Mouse (Mus musculus): ENCODE data around the gene Pfkfb4. TPM values are rescaled to one million over a fixed set of nuclear protein-coding genes. Genes with fewer than 3 reads are reported as not detected.

Pfkfb4 gene
- total RNA-seq, 2 experiments from 2014 or later = 10.9 to 11.8 TPM

GRCm38 (mm10) chr9:108977966-108978365 lies 13.6 kb upstream of the Pfkfb4 start:
- Histone ChIP-seq H3K27ac (no peak overlapping the region), H3K4me3 (no peak overlapping the region)
- no peak for TF ChIP-seq CTCF (conservative IDR thresholded peaks at IDR 0.05)
- DNase-seq (ENCODE audit: low spot score in 2 of 2) = no peak

- Histone ChIP-seq H3K27ac (no peak overlapping the region), H3K4me3 (no peak overlapping the region)
- no peak for TF ChIP-seq CTCF (conservative IDR thresholded peaks at IDR 0.05)
- no peak for DNase-seq (ENCODE audit: low spot score in 2 of 2)
These were observed 9.1 kb upstream of the Pfkfb4 start for GRCm38 (mm10) chr9:108982498-108982897.

- no peak for DNase-seq (ENCODE audit: low spot score in 2 of 2)
- no peak for TF ChIP-seq CTCF (conservative IDR thresholded peaks at IDR 0.05)
- H3K27ac ChIP-seq = no peak overlapping the region
- no peak overlapping the region for H3K4me3 ChIP-seq
These were observed 8.4 kb upstream of the Pfkfb4 start for GRCm38 (mm10) chr9:108983209-108983608.

GRCm38 (mm10) chr9:108985710-108986109 lies 5.9 kb upstream of the Pfkfb4 start, which contains the start of gene Ucn2:
TSS of gene Ucn2 (plus strand) at chr9:108986010.
- DNase-seq (ENCODE audit: low spot score in 2 of 2) = no peak
- no peak within 1 kb of the TSS for H3K27ac ChIP-seq
- TF ChIP-seq CTCF (conservative IDR thresholded peaks at IDR 0.05) = no peak

GRCm38 (mm10) chr9:108987704-108988350 lies 3.8 kb upstream of the Pfkfb4 start:
- no peak overlapping the region for H3K4me3 ChIP-seq
- DNase-seq (ENCODE audit: low spot score in 2 of 2) = no peak
- H3K27ac ChIP-seq = no peak overlapping the region
- no peak for TF ChIP-seq CTCF (conservative IDR thresholded peaks at IDR 0.05)

More at GRCm38 (mm10) chr9:108985710-108986109, 5.9 kb upstream of the Pfkfb4 start, which contains the start of gene Ucn2:
- H3K4me3 ChIP-seq = no peak within 1 kb of the TSS

- TF ChIP-seq CTCF (conservative IDR thresholded peaks at IDR 0.05) = no peak
- Histone ChIP-seq H3K4me3 (no peak overlapping the region), H3K27ac (peak overlapping the region; percentile 90)
- DNase-seq (ENCODE audit: low spot score in 2 of 2) = no peak
These were observed 1.6 kb upstream of the Pfkfb4 start for GRCm38 (mm10) chr9:108989802-108990461.

- DNase-seq (ENCODE audit: low spot score in 2 of 2) = no peak
- Histone ChIP-seq H3K4me3 (no peak overlapping the region), H3K27ac (peak overlapping the region; percentile 90)
- no peak for TF ChIP-seq CTCF (conservative IDR thresholded peaks at IDR 0.05)
These were observed 1.1 kb upstream of the Pfkfb4 start for GRCm38 (mm10) chr9:108990462-108990820.

- TF ChIP-seq CTCF (conservative IDR thresholded peaks at IDR 0.05) = no peak
- peak overlapping the region; percentile 68 for H3K4me3 ChIP-seq
- peak overlapping the region; percentile 85 for H3K27ac ChIP-seq
- DNase-seq (ENCODE audit: low spot score in 2 of 2) = no peak
These were observed 499 bp downstream of the Pfkfb4 start for GRCm38 (mm10) chr9:108992085-108992469.

- H3K27ac ChIP-seq = peak overlapping the region; percentile 85
- no peak for DNase-seq (ENCODE audit: low spot score in 2 of 2)
- peak overlapping the region; percentile 68 for H3K4me3 ChIP-seq
These were observed 1.2 kb downstream of the Pfkfb4 start for GRCm38 (mm10) chr9:108992620-108993361.

GRCm38 (mm10) chr9:108996411-108996810 lies 4.8 kb downstream of the Pfkfb4 start:
- no peak for TF ChIP-seq CTCF (conservative IDR thresholded peaks at IDR 0.05)
- DNase-seq (ENCODE audit: low spot score in 2 of 2) = no peak
- H3K27ac ChIP-seq = no peak overlapping the region
- H3K4me3 ChIP-seq = no peak overlapping the region

More at GRCm38 (mm10) chr9:108992620-108993361, 1.2 kb downstream of the Pfkfb4 start:
- no peak for TF ChIP-seq CTCF (conservative IDR thresholded peaks at IDR 0.05)

- Histone ChIP-seq H3K27ac (peak overlapping the region; percentile 48; the same call in 1 of the 2 replicates), H3K4me3 (no peak overlapping the region)
- no peak for DNase-seq (ENCODE audit: low spot score in 2 of 2)
- no peak for TF ChIP-seq CTCF (conservative IDR thresholded peaks at IDR 0.05)
These were observed 6.9 kb downstream of the Pfkfb4 start for GRCm38 (mm10) chr9:108998287-108999166.

- H3K27ac ChIP-seq = no peak overlapping the region; the same call in 1 of the 2 replicates
- TF ChIP-seq CTCF (conservative IDR thresholded peaks at IDR 0.05) = no peak
- no peak for DNase-seq (ENCODE audit: low spot score in 2 of 2)
- H3K4me3 ChIP-seq = no peak overlapping the region
These were observed 7.6 kb downstream of the Pfkfb4 start for GRCm38 (mm10) chr9:108999167-108999526.
